ENCODE assay signal across 9 mouse cellular contexts in genomic region chr11:67112019-67112850, GRCm38 (mm10). TPM values are rescaled to one million over a fixed set of nuclear protein-coding genes. Genes with fewer than 3 reads are reported as not detected.
A peak's percentile ranks its signal among the peaks of the same experiment; 100 is the strongest.
DNase-seq lines count a peak whose midpoint lies in the region; ATAC-seq and TF ChIP-seq lines count a peak whose summit lies in the region.
"Had no signal": no experiment of that assay in that cellular context is flagged by ENCODE, and none has a peak within 500 bp of the region (broad histone marks: within the 10 kb centered on the region; RNA-seq: fewer than 3 reads in every experiment).

No protein-coding gene starts in this region.

- TF ChIP-seq POLR2A in cerebellum, adult 2 months (IDR thresholded peaks at IDR 0.05; ENCODE audit: borderline replicate concordance, insufficient read depth, low read length): no peak

- TF ChIP-seq CTCF in G1E (IDR thresholded peaks at IDR 0.05; ENCODE audit: low read depth, low read length): peak; percentile 51; the same call in 1 of the 2 replicates
- TF ChIP-seq CTCF in cerebellum, adult 2 months (IDR thresholded peaks at IDR 0.05; ENCODE audit: borderline replicate concordance, insufficient read depth, low read depth, low read length): peak; percentile 62; the same call in 1 of the 2 replicates
- peak; percentile 80 for TF ChIP-seq CTCF in kidney, postnatal 0 days (IDR thresholded peaks at IDR 0.05; ENCODE audit: low read depth)

- no peaks in the 10 kb centered on the region for H3K36me3 ChIP-seq in heart, embryonic 11.5 days (ENCODE audit: control insufficient read depth, insufficient read depth, low read length)
- no peaks in the 10 kb centered on the region for H3K36me3 ChIP-seq in G1E (replicated peaks)
- H3K36me3 ChIP-seq in kidney, postnatal 0 days (ENCODE audit: insufficient read depth, low read length): no peaks in the 10 kb centered on the region

- ATAC-seq in heart, embryonic 11.5 days (replicated peaks; ENCODE audit: insufficient number of reproducible peaks, low FRiP score, low TSS enrichment): no peak
- ATAC-seq in G1E (ENCODE audit: extremely low read depth, insufficient number of reproducible peaks, low FRiP score, poor library complexity, severe bottlenecking): no peak
- ATAC-seq in frontal cortex, adult (ENCODE audit: low TSS enrichment): peak; percentile 50; the same call in 1 of the 2 replicates
- 0 out of 2 replicates have a peak, but pooled peaks have one; percentile 21 for ATAC-seq in kidney, postnatal 0 days (replicated peaks; ENCODE audit: low FRiP score, low read depth)

- no peak overlapping the region for H3K4me2 ChIP-seq in heart, embryonic 11.5 days
- no peak overlapping the region for H3K4me2 ChIP-seq in kidney, postnatal 0 days (ENCODE audit: low read length)

- H3K9ac ChIP-seq in heart, embryonic 11.5 days (ENCODE audit: low read depth, low read length): no peak overlapping the region
- H3K9ac ChIP-seq in kidney, postnatal 0 days (ENCODE audit: low read depth, low read length): no peak overlapping the region

- peaks cover 3% of the 10 kb centered on the region; the same call in 1 of the 2 replicates for H3K27me3 ChIP-seq in heart, embryonic 11.5 days (ENCODE audit: control insufficient read depth, insufficient read depth, low read length)
- H3K27me3 ChIP-seq in G1E (ENCODE audit: insufficient read depth, low read length): no peaks in the 10 kb centered on the region
- no peaks in the 10 kb centered on the region for H3K27me3 ChIP-seq in cerebellum, adult 2 months (ENCODE audit: control insufficient read depth, insufficient read depth, low read length)
- no peaks in the 10 kb centered on the region for H3K27me3 ChIP-seq in kidney, postnatal 0 days (ENCODE audit: insufficient read depth, low read length)

- H3K27ac ChIP-seq in heart, embryonic 11.5 days (ENCODE audit: low read depth, low read length): no peak overlapping the region
- H3K27ac ChIP-seq in cerebellum, adult 2 months (ENCODE audit: insufficient read depth, low read length): no peak overlapping the region
- H3K27ac ChIP-seq in kidney, postnatal 0 days: no peak overlapping the region

- WGBS in heart, embryonic 11.5 days (ENCODE audit: insufficient replicate concordance): 28% methylated on average over 11 of the region's 11 CpGs
- WGBS in cerebellum, adult 2 months: 47% methylated on average over 11 of the region's 11 CpGs
- 27% methylated on average over 11 of the region's 11 CpGs for WGBS in kidney, postnatal 0 days

- no peaks in the 10 kb centered on the region for H3K4me1 ChIP-seq in heart, embryonic 11.5 days (ENCODE audit: control insufficient read depth, insufficient read depth, low read length)
- no peaks in the 10 kb centered on the region for H3K4me1 ChIP-seq in G1E (ENCODE audit: insufficient read depth, low read depth, low read length)
- peaks cover 15% of the 10 kb centered on the region for H3K4me1 ChIP-seq in cerebellum, adult 2 months (ENCODE audit: control insufficient read depth, insufficient read depth, low read length)
- no peaks in the 10 kb centered on the region for H3K4me1 ChIP-seq in kidney, postnatal 0 days (replicated peaks; ENCODE audit: insufficient read depth, low read length)

- H3K9me3 ChIP-seq in heart, embryonic 11.5 days (replicated peaks; ENCODE audit: control insufficient read depth, low read length): no peaks in the 10 kb centered on the region
- no peaks in the 10 kb centered on the region for H3K9me3 ChIP-seq in G1E (replicated peaks)
- H3K9me3 ChIP-seq in kidney, postnatal 0 days (replicated peaks; ENCODE audit: low read length): no peaks in the 10 kb centered on the region

- H3K4me3 ChIP-seq in heart, embryonic 11.5 days (ENCODE audit: low read depth, low read length): no peak overlapping the region
- H3K4me3 ChIP-seq in G1E (ENCODE audit: low read depth, low read length): no peak overlapping the region
- no peak overlapping the region for H3K4me3 ChIP-seq in cerebellum, adult 2 months (replicated peaks; ENCODE audit: insufficient read depth, low read depth, low read length)
- no peak overlapping the region for H3K4me3 ChIP-seq in kidney, postnatal 0 days (replicated peaks; ENCODE audit: low read depth, low read length)
- H3K4me3 ChIP-seq: myocyte had no signal

- DNase-seq in heart, adult 18-20 months: peak; percentile 14 to 78
- no peak for DNase-seq in G1E (ENCODE audit: low spot score)
- peak; percentile 33 to 58 for DNase-seq in cerebellum, adult 2 months
- DNase-seq in kidney, postnatal 0 days (ENCODE audit: low spot score): peak; percentile 79
- DNase-seq in lung, postnatal 25 days (ENCODE audit: low spot score): peak; percentile 34
- DNase-seq in right cerebral cortex, postnatal 4 days: peak; percentile 86

RNA-seq across cellular contexts. Expression of gene Myh3, which starts 34.1 kb away (rescaled TPM):
- under 1 TPM in 1 of 2 experiments, not detected in 1; 0.08 TPM for total RNA-seq in heart, adult 18-20 months (2021)
- polyA plus RNA-seq in heart, embryonic 11.5 days (2014; fragmentation: Nextera tagmentation; extraction: Ambion mirVana): 0.44 and 0.56 TPM in 2 replicates
- total RNA-seq in G1E (2014; fragmentation: Nextera tagmentation) (not detected in 2 replicates), G1E (2017) (not detected in 2 replicates)
- not detected in 2 replicates for polyA plus RNA-seq in G1E (2012)
- polyA plus RNA-seq in cerebellum, adult 2 months (2012; rRNA removed): 0.08 and 0.11 TPM in 2 replicates
- 0.01 and 0.05 TPM in 2 replicates for polyA plus RNA-seq in kidney, postnatal 0 days (2015; fragmentation: Nextera tagmentation; extraction: Ambion mirVana)

RNA-seq across cellular contexts. Expression of gene Myh2, which starts 58.6 kb away (rescaled TPM):
- not detected for total RNA-seq in heart, adult 18-20 months (2021)
- polyA plus RNA-seq in heart, embryonic 11.5 days (2014; fragmentation: Nextera tagmentation; extraction: Ambion mirVana): not detected in 2 replicates
- not detected in 2 replicates for total RNA-seq in G1E (2014; fragmentation: Nextera tagmentation)
- 0.05 TPM in 1 of 2 replicates, not detected in the other for total RNA-seq in G1E (2017)
- polyA plus RNA-seq in G1E (2012): not detected in 2 replicates
- not detected in 2 replicates for polyA plus RNA-seq in cerebellum, adult 2 months (2012; rRNA removed)
- polyA plus RNA-seq in kidney, postnatal 0 days (2015; fragmentation: Nextera tagmentation; extraction: Ambion mirVana): not detected in 2 replicates

RNA-seq across cellular contexts. Expression of gene Sco1, which starts 59.8 kb away (rescaled TPM):
- 10 to 100 TPM; 21.5 to 22.6 TPM for total RNA-seq in heart, adult 18-20 months (2021)
- polyA plus RNA-seq in heart, embryonic 11.5 days (2014; fragmentation: Nextera tagmentation; extraction: Ambion mirVana): 24.2 and 24.9 TPM in 2 replicates
- total RNA-seq in G1E (2014; fragmentation: Nextera tagmentation) (13.5 and 14.7 TPM in 2 replicates), G1E (2017) (22.2 and 23.2 TPM in 2 replicates)
- polyA plus RNA-seq in G1E (2012): 3.5 and 4.0 TPM in 2 replicates
- 7.4 and 8.6 TPM in 2 replicates for polyA plus RNA-seq in cerebellum, adult 2 months (2012; rRNA removed)
- polyA plus RNA-seq in kidney, postnatal 0 days (2015; fragmentation: Nextera tagmentation; extraction: Ambion mirVana): 16.0 and 16.7 TPM in 2 replicates

RNA-seq across cellular contexts. Expression of gene Adprm, which starts 59.8 kb away (rescaled TPM):
- 10 to 100 TPM; 12.0 to 12.4 TPM for total RNA-seq in heart, adult 18-20 months (2021)
- polyA plus RNA-seq in heart, embryonic 11.5 days (2014; fragmentation: Nextera tagmentation; extraction: Ambion mirVana): 18.9 and 21.2 TPM in 2 replicates
- total RNA-seq in G1E (2014; fragmentation: Nextera tagmentation) (13.3 and 26.6 TPM in 2 replicates), G1E (2017) (23.9 and 25.7 TPM in 2 replicates)
- polyA plus RNA-seq in G1E (2012): 0.40 and 1.0 TPM in 2 replicates
- 28.9 and 29.0 TPM in 2 replicates for polyA plus RNA-seq in cerebellum, adult 2 months (2012; rRNA removed)
- polyA plus RNA-seq in kidney, postnatal 0 days (2015; fragmentation: Nextera tagmentation; extraction: Ambion mirVana): 29.0 and 29.5 TPM in 2 replicates

Comparison
In these comparisons a context has a peak if more than half of its experiments do, and no peak if none do; other contexts are left out.
1. ATAC-seq: peak in frontal cortex, adult (single experiment) and kidney, postnatal 0 days (single experiment); none in heart, embryonic 11.5 days (single experiment) and G1E (single experiment).
2. Peak in every context shown above with its lines, with median percentiles within 50 percentile points of each other: CTCF ChIP-seq.